Mouse (Mus musculus): Measurements from ENCODE around the gene Plod3. TPM values are rescaled to one million over a fixed set of nuclear protein-coding genes. Genes with fewer than 3 reads are reported as not detected.
A peak's percentile ranks its signal among the peaks of the same experiment; 100 is the strongest.

Gene Plod3
- total and polyA plus RNA-seq, 2 experiments, result 21.5 to 27.4 TPM

GRCm38 (mm10) chr5:137007276-137007675 lies 20.5 kb downstream of the Plod3 start:
- no peaks in the 10 kb centered on the region for H3K36me3 ChIP-seq (ENCODE audit: control insufficient read depth, insufficient read depth, low read length)
- TF ChIP-seq CTCF (IDR thresholded peaks at IDR 0.05; ENCODE audit: low read depth, low read length) (no peak), POLR2A (IDR thresholded peaks at IDR 0.05; ENCODE audit: extremely low read depth, insufficient read depth, low read length) (no peak)
- H3K27ac ChIP-seq (replicated peaks; ENCODE audit: insufficient read depth, low read depth, low read length), result no peak overlapping the region
- WGBS, result 48% methylated on average over 8 of the region's 8 CpGs
- H3K9ac ChIP-seq (ENCODE audit: low read depth, low read length), result no peak overlapping the region
- H3K4me1 ChIP-seq (ENCODE audit: control insufficient read depth, insufficient read depth, low read length), result no peaks in the 10 kb centered on the region
- no peak for DNase-seq (ENCODE audit: extremely low read depth, low read depth, low spot score)
- no peaks in the 10 kb centered on the region for H3K79me2 ChIP-seq (ENCODE audit: control insufficient read depth, insufficient read depth, low read length)
- H3K27me3 ChIP-seq (ENCODE audit: control insufficient read depth, insufficient read depth, low read length), result no peaks in the 10 kb centered on the region
- no peak overlapping the region for H3K4me3 ChIP-seq (ENCODE audit: insufficient read depth, low read depth, low read length)

- peak; percentile 27 for DNase-seq (ENCODE audit: extremely low read depth, low read depth, low spot score)
- TF ChIP-seq CTCF (IDR thresholded peaks at IDR 0.05; ENCODE audit: low read depth, low read length) (peak; percentile 10; the same call in 1 of the 2 replicates), POLR2A (IDR thresholded peaks at IDR 0.05; ENCODE audit: extremely low read depth, insufficient read depth, low read length) (no peak)
- WGBS, result 38% methylated on average over 3 of the region's 3 CpGs
Measured at GRCm38 (mm10) chr5:137009988-137010387, 23.2 kb downstream of the Plod3 start.

DNA sequence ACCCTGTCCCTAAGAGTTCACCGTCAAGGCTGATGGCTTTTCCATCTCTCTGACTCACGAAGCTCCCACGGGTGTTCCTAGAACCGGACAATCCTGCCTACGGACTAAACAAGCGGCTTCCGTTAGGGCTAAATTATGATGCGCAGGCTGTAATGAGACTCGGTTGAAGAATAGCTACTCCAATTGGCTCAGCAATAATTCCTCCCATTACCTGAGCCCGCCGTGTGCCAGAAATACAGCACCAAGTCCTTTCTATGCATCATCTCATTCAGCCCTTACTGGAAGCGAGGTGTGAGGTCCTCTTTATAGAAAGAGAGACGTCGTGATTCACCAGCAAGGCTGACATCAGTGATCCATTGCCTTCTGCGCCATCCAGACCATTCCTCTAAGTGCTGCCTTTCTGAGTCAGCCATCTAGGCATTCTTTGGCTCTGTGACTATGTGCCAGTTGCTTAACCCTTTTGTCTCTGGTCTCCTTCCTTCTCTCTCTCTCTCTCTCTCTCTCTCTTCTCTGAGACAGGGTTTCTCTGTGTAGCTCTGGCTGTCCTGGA lies 25.7 kb downstream of the Plod3 start:
- WGBS, result 83% methylated on average over 15 of the region's 15 CpGs
- Histone ChIP-seq H3K27me3 (ENCODE audit: control insufficient read depth, insufficient read depth, low read length) (no peaks in the 10 kb centered on the region), H3K4me1 (ENCODE audit: control insufficient read depth, insufficient read depth, low read length) (no peaks in the 10 kb centered on the region), H3K36me3 (ENCODE audit: control insufficient read depth, insufficient read depth, low read length) (no peaks in the 10 kb centered on the region), H3K79me2 (ENCODE audit: control insufficient read depth, insufficient read depth, low read length) (no peaks in the 10 kb centered on the region), H3K27ac (replicated peaks; ENCODE audit: insufficient read depth, low read depth, low read length) (no peak overlapping the region), H3K4me3 (ENCODE audit: insufficient read depth, low read depth, low read length) (no peak overlapping the region), H3K9ac (ENCODE audit: low read depth, low read length) (no peak overlapping the region)
- no peak for TF ChIP-seq CTCF (IDR thresholded peaks at IDR 0.05; ENCODE audit: low read depth, low read length)
- TF ChIP-seq POLR2A (IDR thresholded peaks at IDR 0.05; ENCODE audit: extremely low read depth, insufficient read depth, low read length), result no peak
- no peak for DNase-seq (ENCODE audit: extremely low read depth, low read depth, low spot score)

More at GRCm38 (mm10) chr5:137009988-137010387, 23.2 kb downstream of the Plod3 start:
- Histone ChIP-seq H3K4me3 (ENCODE audit: insufficient read depth, low read depth, low read length) (no peak overlapping the region), H3K36me3 (ENCODE audit: control insufficient read depth, insufficient read depth, low read length) (no peaks in the 10 kb centered on the region), H3K9ac (ENCODE audit: low read depth, low read length) (no peak overlapping the region), H3K79me2 (ENCODE audit: control insufficient read depth, insufficient read depth, low read length) (no peaks in the 10 kb centered on the region), H3K27ac (replicated peaks; ENCODE audit: insufficient read depth, low read depth, low read length) (no peak overlapping the region), H3K4me1 (ENCODE audit: control insufficient read depth, insufficient read depth, low read length) (no peaks in the 10 kb centered on the region), H3K27me3 (ENCODE audit: control insufficient read depth, insufficient read depth, low read length) (no peaks in the 10 kb centered on the region)

DNA sequence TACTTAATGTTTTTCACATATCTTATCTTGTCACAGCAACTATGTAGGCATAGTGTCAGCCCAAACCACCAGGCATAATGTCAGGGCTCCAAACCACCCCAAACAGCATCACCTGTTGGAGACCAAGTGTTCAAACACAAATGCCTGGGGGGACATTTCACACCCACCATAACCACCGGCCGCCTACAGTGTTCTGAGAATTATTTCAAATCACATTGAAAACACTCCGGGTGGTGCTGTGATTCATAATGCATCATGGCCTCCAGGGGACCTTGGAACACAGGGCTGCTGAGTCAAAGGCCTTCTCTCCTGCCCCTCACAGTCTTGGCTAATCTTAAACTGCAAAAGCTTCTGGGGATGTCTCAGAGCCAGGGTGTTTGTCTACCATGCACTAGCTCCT lies 29.1 kb downstream of the Plod3 start:
- WGBS, result 90% methylated on average over 3 of the region's 3 CpGs
- no peak for DNase-seq (ENCODE audit: extremely low read depth, low read depth, low spot score)
- Histone ChIP-seq H3K4me3 (ENCODE audit: insufficient read depth, low read depth, low read length) (no peak overlapping the region), H3K9ac (ENCODE audit: low read depth, low read length) (no peak overlapping the region), H3K4me1 (ENCODE audit: control insufficient read depth, insufficient read depth, low read length) (no peaks in the 10 kb centered on the region), H3K27ac (replicated peaks; ENCODE audit: insufficient read depth, low read depth, low read length) (no peak overlapping the region), H3K79me2 (ENCODE audit: control insufficient read depth, insufficient read depth, low read length) (no peaks in the 10 kb centered on the region), H3K36me3 (ENCODE audit: control insufficient read depth, insufficient read depth, low read length) (no peaks in the 10 kb centered on the region), H3K27me3 (ENCODE audit: control insufficient read depth, insufficient read depth, low read length) (no peaks in the 10 kb centered on the region)
- TF ChIP-seq CTCF (IDR thresholded peaks at IDR 0.05; ENCODE audit: low read depth, low read length) (no peak), POLR2A (IDR thresholded peaks at IDR 0.05; ENCODE audit: extremely low read depth, insufficient read depth, low read length) (no peak)

DNA sequence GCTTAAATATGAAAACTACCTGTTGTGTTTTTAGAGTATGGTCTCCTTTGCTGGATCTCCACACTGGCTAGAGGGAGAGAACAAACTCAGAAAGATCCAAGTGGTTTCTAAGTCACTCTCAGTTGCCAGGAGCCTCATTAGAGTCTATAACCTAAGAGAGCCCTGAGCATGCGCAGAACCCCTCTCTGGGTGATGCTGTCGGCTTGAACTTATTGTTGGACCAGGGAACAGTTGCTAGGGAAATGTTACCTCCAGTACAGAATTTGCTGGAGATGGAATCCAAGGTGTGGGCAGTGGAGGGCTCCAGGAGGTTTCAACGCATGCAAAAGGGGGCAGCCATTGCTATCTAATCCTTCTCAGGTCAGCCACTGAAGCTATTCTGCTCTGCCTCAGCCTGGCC lies 37.5 kb downstream of the Plod3 start:
- Histone ChIP-seq H3K27me3 (ENCODE audit: control insufficient read depth, insufficient read depth, low read length) (peaks cover 6% of the 10 kb centered on the region), H3K79me2 (ENCODE audit: control insufficient read depth, insufficient read depth, low read length) (no peaks in the 10 kb centered on the region), H3K9ac (ENCODE audit: low read depth, low read length) (no peak overlapping the region), H3K4me1 (ENCODE audit: control insufficient read depth, insufficient read depth, low read length) (no peaks in the 10 kb centered on the region), H3K27ac (replicated peaks; ENCODE audit: insufficient read depth, low read depth, low read length) (no peak overlapping the region), H3K36me3 (ENCODE audit: control insufficient read depth, insufficient read depth, low read length) (no peaks in the 10 kb centered on the region), H3K4me3 (ENCODE audit: insufficient read depth, low read depth, low read length) (no peak overlapping the region)
- no peak for DNase-seq (ENCODE audit: extremely low read depth, low read depth, low spot score)
- WGBS, result 64% methylated on average over 3 of the region's 3 CpGs
- TF ChIP-seq CTCF (IDR thresholded peaks at IDR 0.05; ENCODE audit: low read depth, low read length) (no peak), POLR2A (IDR thresholded peaks at IDR 0.05; ENCODE audit: extremely low read depth, insufficient read depth, low read length) (no peak)

GRCm38 (mm10) chr5:137025132-137025531 lies 38.3 kb downstream of the Plod3 start:
- TF ChIP-seq POLR2A (IDR thresholded peaks at IDR 0.05; ENCODE audit: extremely low read depth, insufficient read depth, low read length) (no peak), CTCF (IDR thresholded peaks at IDR 0.05; ENCODE audit: low read depth, low read length) (peak; percentile 92)
- Histone ChIP-seq H3K36me3 (ENCODE audit: control insufficient read depth, insufficient read depth, low read length) (no peaks in the 10 kb centered on the region), H3K4me3 (ENCODE audit: insufficient read depth, low read depth, low read length) (no peak overlapping the region), H3K27ac (replicated peaks; ENCODE audit: insufficient read depth, low read depth, low read length) (no peak overlapping the region), H3K79me2 (ENCODE audit: control insufficient read depth, insufficient read depth, low read length) (no peaks in the 10 kb centered on the region), H3K27me3 (ENCODE audit: control insufficient read depth, insufficient read depth, low read length) (peaks cover 9% of the 10 kb centered on the region), H3K9ac (ENCODE audit: low read depth, low read length) (no peak overlapping the region), H3K4me1 (ENCODE audit: control insufficient read depth, insufficient read depth, low read length) (no peaks in the 10 kb centered on the region)
- DNase-seq (ENCODE audit: extremely low read depth, low read depth, low spot score), result no peak
- 1% methylated on average over 23 of the region's 23 CpGs for WGBS

Data from liver, adult 2 months (tissue).